Mouse (Mus musculus): ENCODE results near the gene Usp19.

DNA sequence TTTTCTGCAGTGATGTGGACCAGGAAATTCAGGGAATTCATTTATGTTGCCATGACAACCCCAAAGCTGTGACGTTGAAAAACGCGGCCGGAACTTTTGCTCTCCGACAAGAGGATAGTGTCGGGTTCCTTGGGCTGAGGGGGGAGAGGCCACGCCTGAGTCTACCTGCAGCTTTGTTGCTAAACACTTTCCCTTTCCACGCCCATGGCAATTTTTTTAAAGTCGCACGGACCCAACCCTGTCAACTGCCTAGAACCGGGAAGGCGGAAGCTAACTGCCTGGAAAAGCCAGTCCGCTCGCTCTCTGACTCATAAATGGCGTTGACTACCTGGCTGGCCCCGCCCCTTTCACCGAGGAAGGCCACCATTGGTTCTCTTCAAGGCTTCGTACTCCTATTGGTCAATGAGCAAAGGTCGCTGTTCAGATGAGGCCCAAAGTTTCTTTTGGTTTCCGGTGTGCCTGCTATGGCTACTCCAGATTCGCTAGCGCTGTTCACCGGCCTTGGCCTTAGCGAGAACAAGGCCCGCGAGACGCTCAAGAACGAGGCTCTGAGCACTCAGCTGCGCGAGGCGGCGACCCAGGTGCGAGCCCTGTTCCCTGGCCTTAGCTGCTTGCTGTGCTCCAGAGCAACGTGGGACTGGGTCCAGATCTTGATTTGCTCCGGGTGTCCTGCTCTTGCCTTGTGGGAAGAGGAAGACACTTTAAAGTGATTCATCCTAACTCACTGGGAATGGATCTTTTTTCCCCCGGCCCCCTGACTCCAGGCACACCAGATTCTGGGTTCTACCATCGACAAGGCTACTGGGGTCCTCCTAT is 17.4 kb downstream of the Usp19 start, which contains the start of gene Qars:
- TF ChIP-seq CTCF (IDR thresholded peaks at IDR 0.05; ENCODE audit: borderline replicate concordance, insufficient read depth, low read length) (no peak), POLR2A (IDR thresholded peaks at IDR 0.05; ENCODE audit: low read depth, low read length) (peak; percentile 87)
